In the genomic region with DNA sequence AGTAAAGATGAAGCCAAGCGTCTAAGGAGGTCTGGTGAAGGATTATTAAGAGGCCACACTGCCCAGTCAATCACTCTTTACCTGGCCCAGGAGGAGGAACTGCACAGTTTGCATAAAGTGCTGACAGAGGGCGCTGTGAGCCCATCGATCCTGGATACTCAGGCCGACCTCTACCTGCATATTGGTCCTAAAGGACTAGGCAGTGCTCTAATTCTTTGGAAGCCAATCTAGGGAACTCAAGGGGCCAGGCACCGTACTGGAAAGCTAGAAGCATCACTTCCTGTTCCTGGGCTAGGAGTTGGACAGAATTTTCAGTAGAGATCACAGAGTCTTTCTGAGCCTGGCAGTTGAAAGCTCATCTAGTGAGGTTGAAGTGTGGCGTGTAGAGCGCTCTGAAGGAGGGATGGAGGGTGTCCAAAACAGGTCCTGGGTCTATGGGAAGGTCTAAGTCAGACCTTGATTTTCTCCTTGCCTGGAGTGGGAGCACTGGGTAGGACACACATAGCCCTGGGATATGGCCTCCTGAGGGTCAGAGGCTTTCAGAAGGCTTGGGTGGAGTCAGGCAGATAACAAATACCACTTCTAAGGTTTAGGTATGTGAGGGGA, we compare ENCODE assay signal across 8 mouse cellular contexts. TPM values are rescaled to one million over a fixed set of nuclear protein-coding genes. Genes with fewer than 3 reads are reported as not detected.
DNase-seq lines count a peak whose midpoint lies in the region; ATAC-seq and TF ChIP-seq lines count a peak whose summit lies in the region.

No protein-coding gene starts in this region.

- H3K27me3 ChIP-seq in forebrain, postnatal 0 days (ENCODE audit: insufficient read depth, low read length): no peaks in the 10 kb centered on the region
- no peaks in the 10 kb centered on the region; the same call in 1 of the 2 replicates for H3K27me3 ChIP-seq in forebrain, embryonic 11.5 days (ENCODE audit: control insufficient read depth, insufficient read depth, low read length)
- peaks cover 1% of the 10 kb centered on the region for H3K27me3 ChIP-seq in heart, embryonic 11.5 days (ENCODE audit: control insufficient read depth, insufficient read depth, low read length)
- peaks cover 5% of the 10 kb centered on the region; the same call in 1 of the 2 replicates for H3K27me3 ChIP-seq in neural tube, embryonic 15.5 days (replicated peaks)
- H3K27me3 ChIP-seq in hindbrain, embryonic 14.5 days (ENCODE audit: control insufficient read depth, insufficient read depth, low read length): no peaks in the 10 kb centered on the region

- no peak overlapping the region for H3K9ac ChIP-seq in forebrain, postnatal 0 days
- no peak overlapping the region for H3K9ac ChIP-seq in forebrain, embryonic 11.5 days (ENCODE audit: low read length)
- no peak overlapping the region for H3K9ac ChIP-seq in heart, embryonic 11.5 days (ENCODE audit: low read depth, low read length)
- H3K9ac ChIP-seq in neural tube, embryonic 15.5 days (replicated peaks): no peak overlapping the region
- no peak overlapping the region for H3K9ac ChIP-seq in hindbrain, embryonic 14.5 days

- H3K27ac ChIP-seq in forebrain, postnatal 0 days (ENCODE audit: low read depth, low read length): no peak overlapping the region
- no peak overlapping the region for H3K27ac ChIP-seq in forebrain, embryonic 11.5 days (ENCODE audit: low read depth, low read length)
- peak overlapping the region; percentile 50; the same call in 1 of the 2 replicates for H3K27ac ChIP-seq in heart, embryonic 11.5 days (ENCODE audit: low read depth, low read length)
- peak overlapping the region; percentile 51; the same call in 1 of the 2 replicates for H3K27ac ChIP-seq in neural tube, embryonic 15.5 days (replicated peaks)
- H3K27ac ChIP-seq in hindbrain, embryonic 14.5 days: no peak overlapping the region

- no peak overlapping the region for H3K4me2 ChIP-seq in forebrain, postnatal 0 days (ENCODE audit: low read depth)
- H3K4me2 ChIP-seq in forebrain, embryonic 11.5 days (ENCODE audit: low read depth, low read length, severe bottlenecking): no peak overlapping the region
- H3K4me2 ChIP-seq in heart, embryonic 11.5 days: peak overlapping the region; percentile 53; the same call in 1 of the 2 replicates
- H3K4me2 ChIP-seq in neural tube, embryonic 15.5 days: 0 out of 2 replicates have a peak overlapping the region, but pooled peaks have one; percentile 39
- no peak overlapping the region for H3K4me2 ChIP-seq in hindbrain, embryonic 14.5 days (replicated peaks)

- no peaks in the 10 kb centered on the region for H3K36me3 ChIP-seq in forebrain, postnatal 0 days (ENCODE audit: insufficient read depth)
- no peaks in the 10 kb centered on the region; the same call in 1 of the 2 replicates for H3K36me3 ChIP-seq in forebrain, embryonic 11.5 days (ENCODE audit: control insufficient read depth, insufficient read depth, low read length)
- H3K36me3 ChIP-seq in heart, embryonic 11.5 days (ENCODE audit: control insufficient read depth, insufficient read depth, low read length): no peaks in the 10 kb centered on the region; the same call in 1 of the 2 replicates
- H3K36me3 ChIP-seq in neural tube, embryonic 15.5 days: peaks cover 11% of the 10 kb centered on the region; the same call in 1 of the 2 replicates
- peaks cover 12% of the 10 kb centered on the region; the same call in 1 of the 2 replicates for H3K36me3 ChIP-seq in hindbrain, embryonic 14.5 days (replicated peaks; ENCODE audit: control insufficient read depth, insufficient read depth)

- ATAC-seq in forebrain, postnatal 0 days: no peak
- ATAC-seq in forebrain, embryonic 11.5 days (replicated peaks; ENCODE audit: low FRiP score): no peak
- ATAC-seq in heart, embryonic 11.5 days (replicated peaks; ENCODE audit: insufficient number of reproducible peaks, low FRiP score, low TSS enrichment): no peak
- no peak for ATAC-seq in neural tube, embryonic 15.5 days (ENCODE audit: low FRiP score)
- ATAC-seq in hindbrain, embryonic 14.5 days (ENCODE audit: low FRiP score): no peak

- 23% methylated on average over 7 of the region's 7 CpGs for WGBS in forebrain, postnatal 0 days
- 24% methylated on average over 7 of the region's 7 CpGs for WGBS in forebrain, embryonic 11.5 days
- whole genome bisulfite sequencing in heart, embryonic 11.5 days (ENCODE audit: insufficient replicate concordance): 15% methylated on average over 7 of the region's 7 CpGs
- WGBS in neural tube, embryonic 15.5 days: 24% methylated on average over 7 of the region's 7 CpGs
- WGBS in hindbrain, embryonic 14.5 days: 21% methylated on average over 7 of the region's 7 CpGs

- TF ChIP-seq CTCF in forebrain, postnatal 0 days (IDR thresholded peaks at IDR 0.05; ENCODE audit: low read depth): peak; percentile 70

- peak; percentile 53 for DNase-seq in forebrain, postnatal 0 days
- DNase-seq in forebrain, embryonic 11.5 days (ENCODE audit: low spot score): no peak
- DNase-seq in CD8-positive naive resting alpha-beta T cell, adult 2 months (ENCODE audit: low read depth in 2 of 2, low spot score in 2 of 2): peak; percentile 54 to 60
- DNase-seq in cerebellum, adult 9-10 months: peak; percentile 29
- DNase-seq in kidney, postnatal 4 days: peak; percentile 80 to 86
- DNase-seq in hindbrain, embryonic 14.5 days (ENCODE audit: low spot score): no peak

- H3K4me3 ChIP-seq in forebrain, postnatal 0 days (ENCODE audit: low read depth, low read length): no peak overlapping the region
- H3K4me3 ChIP-seq in forebrain, embryonic 11.5 days (ENCODE audit: low read depth, low read length): no peak overlapping the region
- no peak overlapping the region for H3K4me3 ChIP-seq in heart, embryonic 11.5 days (ENCODE audit: low read depth, low read length)
- H3K4me3 ChIP-seq in neural tube, embryonic 15.5 days (replicated peaks): no peak overlapping the region
- no peak overlapping the region for H3K4me3 ChIP-seq in hindbrain, embryonic 14.5 days (replicated peaks; ENCODE audit: low read length)

- no peaks in the 10 kb centered on the region for H3K9me3 ChIP-seq in forebrain, postnatal 0 days (ENCODE audit: low read length)
- H3K9me3 ChIP-seq in forebrain, embryonic 11.5 days (ENCODE audit: control insufficient read depth, low read length): no peaks in the 10 kb centered on the region
- H3K9me3 ChIP-seq in heart, embryonic 11.5 days (replicated peaks; ENCODE audit: control insufficient read depth, low read length): no peaks in the 10 kb centered on the region
- no peaks in the 10 kb centered on the region for H3K9me3 ChIP-seq in neural tube, embryonic 15.5 days (replicated peaks)
- no peaks in the 10 kb centered on the region for H3K9me3 ChIP-seq in hindbrain, embryonic 14.5 days (ENCODE audit: control insufficient read depth, low read length)

- no peaks in the 10 kb centered on the region for H3K4me1 ChIP-seq in forebrain, postnatal 0 days (ENCODE audit: insufficient read depth)
- H3K4me1 ChIP-seq in forebrain, embryonic 11.5 days (replicated peaks; ENCODE audit: control insufficient read depth, insufficient read depth, low read length): peaks cover 12% of the 10 kb centered on the region
- H3K4me1 ChIP-seq in heart, embryonic 11.5 days (ENCODE audit: control insufficient read depth, insufficient read depth, low read length): peaks cover 28% of the 10 kb centered on the region
- H3K4me1 ChIP-seq in neural tube, embryonic 15.5 days: peaks cover 42% of the 10 kb centered on the region
- peaks cover 16% of the 10 kb centered on the region for H3K4me1 ChIP-seq in hindbrain, embryonic 14.5 days (replicated peaks; ENCODE audit: control insufficient read depth, insufficient read depth, low read length)

RNA-seq across cellular contexts. Expression of gene Trim46, which starts 4.4 kb away (rescaled TPM):
- 83.0 and 98.3 TPM in 2 replicates for total RNA-seq in forebrain, postnatal 0 days (2014; rRNA removed)
- 56.0 and 63.5 TPM in 2 replicates for polyA plus RNA-seq in forebrain, postnatal 0 days (2015; fragmentation: Nextera tagmentation; extraction: Ambion mirVana)
- polyA plus RNA-seq in forebrain, embryonic 11.5 days (2014; fragmentation: Nextera tagmentation; extraction: Ambion mirVana): 11.9 and 13.5 TPM in 2 replicates
- polyA plus RNA-seq in heart, embryonic 11.5 days (2014; fragmentation: Nextera tagmentation; extraction: Ambion mirVana): 0.56 and 1.1 TPM in 2 replicates
- polyA plus RNA-seq in neural tube, embryonic 15.5 days (2015; fragmentation: Nextera tagmentation; extraction: Ambion mirVana): 63.0 and 76.6 TPM in 2 replicates
- 65.8 and 66.5 TPM in 2 replicates for polyA plus RNA-seq in hindbrain, embryonic 14.5 days (2014; fragmentation: Nextera tagmentation; extraction: Ambion mirVana)

RNA-seq across cellular contexts. Expression of gene Krtcap2, which starts 4.8 kb away (rescaled TPM):
- 67.0 and 68.1 TPM in 2 replicates for total RNA-seq in forebrain, postnatal 0 days (2014; rRNA removed)
- 221 and 244 TPM in 2 replicates for polyA plus RNA-seq in forebrain, postnatal 0 days (2015; fragmentation: Nextera tagmentation; extraction: Ambion mirVana)
- polyA plus RNA-seq in forebrain, embryonic 11.5 days (2014; fragmentation: Nextera tagmentation; extraction: Ambion mirVana): 237 and 252 TPM in 2 replicates
- 248 and 274 TPM in 2 replicates for polyA plus RNA-seq in heart, embryonic 11.5 days (2014; fragmentation: Nextera tagmentation; extraction: Ambion mirVana)
- polyA plus RNA-seq in neural tube, embryonic 15.5 days (2015; fragmentation: Nextera tagmentation; extraction: Ambion mirVana): 221 and 222 TPM in 2 replicates
- 209 and 224 TPM in 2 replicates for polyA plus RNA-seq in hindbrain, embryonic 14.5 days (2014; fragmentation: Nextera tagmentation; extraction: Ambion mirVana)

RNA-seq across cellular contexts. Expression of gene Dpm3, which starts 8.6 kb away (rescaled TPM):
- 66.7 and 160 TPM in 2 replicates for total RNA-seq in forebrain, postnatal 0 days (2014; rRNA removed)
- 74.9 and 96.8 TPM in 2 replicates for polyA plus RNA-seq in forebrain, postnatal 0 days (2015; fragmentation: Nextera tagmentation; extraction: Ambion mirVana)
- polyA plus RNA-seq in forebrain, embryonic 11.5 days (2014; fragmentation: Nextera tagmentation; extraction: Ambion mirVana): 79.0 and 83.9 TPM in 2 replicates
- 83.1 and 94.1 TPM in 2 replicates for polyA plus RNA-seq in heart, embryonic 11.5 days (2014; fragmentation: Nextera tagmentation; extraction: Ambion mirVana)
- 85.0 and 95.8 TPM in 2 replicates for polyA plus RNA-seq in neural tube, embryonic 15.5 days (2015; fragmentation: Nextera tagmentation; extraction: Ambion mirVana)
- 80.7 and 94.4 TPM in 2 replicates for polyA plus RNA-seq in hindbrain, embryonic 14.5 days (2014; fragmentation: Nextera tagmentation; extraction: Ambion mirVana)

RNA-seq across cellular contexts. Expression of gene Slc50a1, which starts 19.8 kb away (rescaled TPM):
- 22.1 and 26.7 TPM in 2 replicates for total RNA-seq in forebrain, postnatal 0 days (2014; rRNA removed)
- 34.8 and 36.8 TPM in 2 replicates for polyA plus RNA-seq in forebrain, postnatal 0 days (2015; fragmentation: Nextera tagmentation; extraction: Ambion mirVana)
- polyA plus RNA-seq in forebrain, embryonic 11.5 days (2014; fragmentation: Nextera tagmentation; extraction: Ambion mirVana): 28.4 and 31.8 TPM in 2 replicates
- 37.5 and 40.9 TPM in 2 replicates for polyA plus RNA-seq in heart, embryonic 11.5 days (2014; fragmentation: Nextera tagmentation; extraction: Ambion mirVana)
- polyA plus RNA-seq in neural tube, embryonic 15.5 days (2015; fragmentation: Nextera tagmentation; extraction: Ambion mirVana): 40.9 and 49.3 TPM in 2 replicates
- 36.0 and 38.8 TPM in 2 replicates for polyA plus RNA-seq in hindbrain, embryonic 14.5 days (2014; fragmentation: Nextera tagmentation; extraction: Ambion mirVana)

RNA-seq across cellular contexts. Expression of gene Muc1, which starts 21.7 kb away (rescaled TPM):
- 1.3 and 1.6 TPM in 2 replicates for total RNA-seq in forebrain, postnatal 0 days (2014; rRNA removed)
- 0.27 and 0.35 TPM in 2 replicates for polyA plus RNA-seq in forebrain, postnatal 0 days (2015; fragmentation: Nextera tagmentation; extraction: Ambion mirVana)
- 2.0 and 3.4 TPM in 2 replicates for polyA plus RNA-seq in forebrain, embryonic 11.5 days (2014; fragmentation: Nextera tagmentation; extraction: Ambion mirVana)
- polyA plus RNA-seq in heart, embryonic 11.5 days (2014; fragmentation: Nextera tagmentation; extraction: Ambion mirVana): 0.21 and 0.53 TPM in 2 replicates
- polyA plus RNA-seq in neural tube, embryonic 15.5 days (2015; fragmentation: Nextera tagmentation; extraction: Ambion mirVana): 0.56 and 0.79 TPM in 2 replicates
- 0.47 and 0.52 TPM in 2 replicates for polyA plus RNA-seq in hindbrain, embryonic 14.5 days (2014; fragmentation: Nextera tagmentation; extraction: Ambion mirVana)

Comparison
In these comparisons a context has a peak if more than half of its experiments do, and no peak if none do; other contexts are left out.
1. DNase-seq: peak in forebrain, postnatal 0 days (single experiment), CD8-positive naive resting alpha-beta T cell, adult 2 months (2 of 2), cerebellum, adult 9-10 months (single experiment) and kidney, postnatal 4 days (2 of 2); none in forebrain, embryonic 11.5 days (single experiment) and hindbrain, embryonic 14.5 days (single experiment).
2. H3K27ac ChIP-seq: peak in heart, embryonic 11.5 days (single experiment) and neural tube, embryonic 15.5 days (single experiment); none in forebrain, postnatal 0 days (single experiment), forebrain, embryonic 11.5 days (single experiment) and hindbrain, embryonic 14.5 days (single experiment).
3. H3K4me2 ChIP-seq: peak in heart, embryonic 11.5 days (single experiment) and neural tube, embryonic 15.5 days (single experiment); none in forebrain, postnatal 0 days (single experiment), forebrain, embryonic 11.5 days (single experiment) and hindbrain, embryonic 14.5 days (single experiment).